Mouse (Mus musculus): ENCODE results near the gene Lgi2. TPM values are rescaled to one million over a fixed set of nuclear protein-coding genes. Genes with fewer than 3 reads are reported as not detected.

Lgi2 gene
- polyA plus RNA-seq, 1 experiment from 2014 or later = 1.8 TPM

GRCm38 (mm10) chr5:52495671-52496070 lies 70.6 kb downstream of the Lgi2 start:
- WGBS = 66% methylated on average over 14 of the region's 14 CpGs
- H3K36me3 ChIP-seq = no peaks in the 10 kb centered on the region
- no peak overlapping the region for H3K4me3 ChIP-seq
- no peak overlapping the region for H3K9ac ChIP-seq
- no peaks in the 10 kb centered on the region for H3K9me3 ChIP-seq
- no peak overlapping the region for H3K4me2 ChIP-seq (replicated peaks)
- ATAC-seq (ENCODE audit: low FRiP score, low read depth) = no peak
- H3K4me1 ChIP-seq = no peaks in the 10 kb centered on the region
- no peaks in the 10 kb centered on the region for H3K27me3 ChIP-seq (replicated peaks)
- H3K27ac ChIP-seq = no peak overlapping the region

GRCm38 (mm10) chr5:52491496-52491895 lies 74.8 kb downstream of the Lgi2 start:
- 91% methylated on average over 6 of the region's 6 CpGs for WGBS
- Histone ChIP-seq H3K4me2 (replicated peaks) (no peak overlapping the region), H3K27me3 (replicated peaks) (no peaks in the 10 kb centered on the region), H3K9ac (no peak overlapping the region), H3K27ac (no peak overlapping the region), H3K9me3 (no peaks in the 10 kb centered on the region), H3K36me3 (no peaks in the 10 kb centered on the region), H3K4me3 (no peak overlapping the region), H3K4me1 (no peaks in the 10 kb centered on the region)
- ATAC-seq (ENCODE audit: low FRiP score, low read depth) = no peak

GRCm38 (mm10) chr5:52487559-52488430 lies 78.5 kb downstream of the Lgi2 start:
- Histone ChIP-seq H3K9ac (no peak overlapping the region), H3K36me3 (no peaks in the 10 kb centered on the region), H3K9me3 (no peaks in the 10 kb centered on the region), H3K27ac (no peak overlapping the region), H3K4me1 (no peaks in the 10 kb centered on the region), H3K27me3 (replicated peaks) (no peaks in the 10 kb centered on the region), H3K4me3 (no peak overlapping the region), H3K4me2 (replicated peaks) (no peak overlapping the region)
- ATAC-seq (ENCODE audit: low FRiP score, low read depth) = no peak
- WGBS = 85% methylated on average over 13 of the region's 13 CpGs

Other genes starting within 250 kb of the Lgi2 start
- gene Sod3, start 202.7 kb downstream of the Lgi2 start, polyA plus RNA-seq (2016; fragmentation: Nextera tagmentation; extraction: Ambion mirVana) = 0.42 TPM in 2 replicates
- gene Ccdc149, start 94.9 kb downstream of the Lgi2 start, polyA plus RNA-seq (2016; fragmentation: Nextera tagmentation; extraction: Ambion mirVana) = 4.8 TPM in 2 replicates
- 8.4 and 8.8 TPM in 2 replicates for gene Sepsecs, start 103.2 kb upstream of the Lgi2 start, polyA plus RNA-seq (2016; fragmentation: Nextera tagmentation; extraction: Ambion mirVana)
- 16.7 and 17.7 TPM in 2 replicates for gene Pi4k2b, start 175.1 kb upstream of the Lgi2 start, polyA plus RNA-seq (2016; fragmentation: Nextera tagmentation; extraction: Ambion mirVana)
- gene Zcchc4, start 208.9 kb upstream of the Lgi2 start, polyA plus RNA-seq (2016; fragmentation: Nextera tagmentation; extraction: Ambion mirVana) = 15.9 and 16.2 TPM in 2 replicates

All from neural tube, embryonic 12.5 days (tissue).